31 mouse cellular contexts compared by ENCODE assay signal in genomic region chr11:98487526-98488040, GRCm38 (mm10). TPM values are rescaled to one million over a fixed set of nuclear protein-coding genes. Genes with fewer than 3 reads are reported as not detected.
DNase-seq lines count a peak whose midpoint lies in the region; ATAC-seq lines count a peak whose summit lies in the region.
"Had no signal": no experiment of that assay in that cellular context is flagged by ENCODE, and none has a peak within 500 bp of the region (broad histone marks: within the 10 kb centered on the region; RNA-seq: fewer than 3 reads in every experiment).

No protein-coding gene starts in this region.

- no peak overlapping the region for H3K4me3 ChIP-seq in limb, embryonic 10.5 days
- H3K4me3 ChIP-seq: embryonic facial prominence, embryonic 12.5 days; intestine, embryonic 15.5 days had no signal

- H3K9me3 ChIP-seq in limb, embryonic 10.5 days (replicated peaks) = no peaks in the 10 kb centered on the region
- H3K9me3 ChIP-seq: embryonic facial prominence, embryonic 12.5 days; intestine, embryonic 15.5 days had no signal

- peak; percentile 1 for DNase-seq in heart, adult 11 months
- no peak for DNase-seq in heart, postnatal 36 days
- peak; percentile 24 for DNase-seq in thymus, postnatal 0 days (ENCODE audit: low spot score)
- no peak for DNase-seq in thymus, postnatal 10 days (ENCODE audit: low spot score in 2 of 2)
- no peak for DNase-seq in layer of hippocampus, postnatal 36 days
- DNase-seq in limb, embryonic 10.5 days (ENCODE audit: low spot score) = no peak
- no peak for DNase-seq in natural killer cell, adult 2 months (ENCODE audit: low spot score in 2 of 2)
- DNase-seq: adrenal gland, postnatal 14 days; cerebellum, adult 11 months; cerebellum, adult 9-10 months; cerebellum, postnatal 36 days; gastrocnemius, postnatal 14 days; heart, adult 18-20 months; heart, postnatal 4 days; kidney, adult 2 months; kidney, postnatal 36 days; liver; lung, embryonic 14.5 days; lung, postnatal 14 days; right cerebral cortex, postnatal 25 days; thymus, adult 18-20 months had no signal

- peaks cover 12% of the 10 kb centered on the region for H3K4me1 ChIP-seq in limb, embryonic 10.5 days
- H3K4me1 ChIP-seq: embryonic facial prominence, embryonic 12.5 days; intestine, embryonic 15.5 days had no signal

- ATAC-seq in granulocyte monocyte progenitor cell, adult 5-6 weeks (replicated peaks; ENCODE audit: poor library complexity, severe bottlenecking) = 0 out of 2 replicates have a peak, but pooled peaks have one; percentile 20
- ATAC-seq: forebrain, embryonic 14.5 days; intestine, embryonic 15.5 days; midbrain, embryonic 16.5 days had no signal

- H3K27me3 ChIP-seq in limb, embryonic 10.5 days (ENCODE audit: low read depth, poor library complexity, severe bottlenecking) = no peaks in the 10 kb centered on the region
- H3K27me3 ChIP-seq: embryonic facial prominence, embryonic 12.5 days; intestine, embryonic 15.5 days had no signal

- no peaks in the 10 kb centered on the region for H3K36me3 ChIP-seq in limb, embryonic 10.5 days
- H3K36me3 ChIP-seq: embryonic facial prominence, embryonic 12.5 days; intestine, embryonic 15.5 days had no signal

- intact Hi-C loops in heart, postnatal 36 days (cut with DNase I) = no loop called here

- 91% methylated on average over 5 of the region's 5 CpGs for WGBS in limb, embryonic 10.5 days

- no peak overlapping the region for H3K27ac ChIP-seq in limb, embryonic 10.5 days
- H3K27ac ChIP-seq: embryonic facial prominence, embryonic 12.5 days; hindbrain, embryonic 14.5 days; intestine, embryonic 15.5 days; liver, embryonic 14.5 days; stomach, postnatal 0 days had no signal

RNA-seq across cellular contexts. Expression of gene Grb7, which starts 41.4 kb away (rescaled TPM):
- under 1 TPM; 0.14 to 0.31 TPM for total RNA-seq in heart, postnatal 36 days (2021)
- 3.7 and 4.5 TPM in 2 replicates for polyA plus RNA-seq in thymus, postnatal 0 days (2015; fragmentation: Nextera tagmentation; extraction: Ambion mirVana)
- total RNA-seq in granulocyte monocyte progenitor cell, adult 5-6 weeks (2014; fragmentation: Nextera tagmentation) = not detected in 2 replicates
- total RNA-seq in granulocyte monocyte progenitor cell, adult 5-6 weeks (2017) = not detected in 2 replicates
- 1 to 10 TPM; 1.4 to 2.1 TPM for total RNA-seq in layer of hippocampus, postnatal 36 days (2021)
- polyA plus RNA-seq in limb, embryonic 10.5 days (2016; fragmentation: Nextera tagmentation; extraction: Ambion mirVana) = 6.4 and 9.5 TPM in 2 replicates
- total RNA-seq: gastrocnemius, postnatal 14 days; heart, postnatal 4 days had no signal

RNA-seq across cellular contexts. Expression of gene Mien1, which starts 48.8 kb away (rescaled TPM):
- total RNA-seq in heart, postnatal 36 days (2021) = 10 to 100 TPM; 53.0 to 66.2 TPM
- polyA plus RNA-seq in thymus, postnatal 0 days (2015; fragmentation: Nextera tagmentation; extraction: Ambion mirVana) = 227 and 241 TPM in 2 replicates
- 66.2 and 84.5 TPM in 2 replicates for total RNA-seq in granulocyte monocyte progenitor cell, adult 5-6 weeks (2014; fragmentation: Nextera tagmentation)
- total RNA-seq in granulocyte monocyte progenitor cell, adult 5-6 weeks (2017) = 23.7 and 24.9 TPM in 2 replicates
- total RNA-seq in layer of hippocampus, postnatal 36 days (2021) = 10 to 100 TPM; 97.9 to 99.2 TPM
- 76.8 and 81.3 TPM in 2 replicates for polyA plus RNA-seq in limb, embryonic 10.5 days (2016; fragmentation: Nextera tagmentation; extraction: Ambion mirVana)

RNA-seq across cellular contexts. Expression of gene Ikzf3, which starts 58.2 kb away (rescaled TPM):
- total RNA-seq in heart, postnatal 36 days (2021) = under 1 TPM; 0.44 to 0.84 TPM
- polyA plus RNA-seq in thymus, postnatal 0 days (2015; fragmentation: Nextera tagmentation; extraction: Ambion mirVana) = 42.6 and 59.5 TPM in 2 replicates
- 0.15 TPM in 1 of 2 replicates, not detected in the other for total RNA-seq in granulocyte monocyte progenitor cell, adult 5-6 weeks (2014; fragmentation: Nextera tagmentation)
- not detected in 2 replicates for total RNA-seq in granulocyte monocyte progenitor cell, adult 5-6 weeks (2017)
- not detected for total RNA-seq in layer of hippocampus, postnatal 36 days (2021)
- polyA plus RNA-seq in limb, embryonic 10.5 days (2016; fragmentation: Nextera tagmentation; extraction: Ambion mirVana) = not detected in 2 replicates
- total RNA-seq: layer of hippocampus, adult 8-10 months had no signal
- polyA plus RNA-seq: forebrain, embryonic 14.5 days; limb, embryonic 11.5 days; midbrain, embryonic 16.5 days had no signal

Comparison
In these comparisons a context has a peak if more than half of its experiments do, and no peak if none do; other contexts are left out.
1. DNase-seq: peak in heart, adult 11 months (single experiment) and thymus, postnatal 0 days (single experiment); none in heart, postnatal 36 days (0 of 2), thymus, postnatal 10 days (0 of 2), layer of hippocampus, postnatal 36 days (0 of 2), limb, embryonic 10.5 days (single experiment) and natural killer cell, adult 2 months (0 of 2).